Mouse (Mus musculus): ENCODE data around the gene Csnk1g1.

GRCm38 (mm10) chr9:65890143-65890628 lies 18.5 kb upstream of the Csnk1g1 start, which contains the start of gene Pclaf:
- TF ChIP-seq GATA1 (IDR thresholded peaks at IDR 0.05; ENCODE audit: borderline replicate concordance, low read length) (no peak), FLI1 (IDR thresholded peaks at IDR 0.05; ENCODE audit: low read length) (peak; percentile 60; the same call in 1 of the 2 replicates)

Measured in megakaryocyte, embryonic 14.5 days (primary cell).